Mouse (Mus musculus) hindbrain, embryonic 15.5 days (tissue): ENCODE measurements around the gene 4930524J08Rik. TPM values are rescaled to one million over a fixed set of nuclear protein-coding genes. Genes with fewer than 3 reads are reported as not detected.

Source experiments
- ATAC-seq: fragments of 200-750 bp; cut with Nextera tagmentation; 2 replicates; pipeline ENCODE4 v1.8.0; 2017; ENCODE audit warnings: low read depth, moderate number of reproducible peaks, moderate TSS enrichment; ENCODE audit not compliant: low FRiP score
- H3K27ac ChIP-seq: fragments of 300-500 bp; sonication (generic); replicated peaks from 2 replicates; pipeline ENCODE4 v1.5.1; 2015; ENCODE audit warnings: mild to moderate bottlenecking, inconsistent platforms
- H3K27me3 ChIP-seq: fragments of 300-500 bp; sonication (generic); 2 replicates; pipeline ENCODE4 v1.6.1; 2015; ENCODE audit warnings: control low read depth, inconsistent platforms
- H3K36me3 ChIP-seq: fragments of 300-500 bp; sonication (generic); 2 replicates; pipeline ENCODE4 v1.6.1; 2015; ENCODE audit warnings: control low read depth, inconsistent platforms
- H3K4me1 ChIP-seq: fragments of 300-500 bp; sonication (generic); replicated peaks from 2 replicates; pipeline ENCODE4 v1.6.1; 2015; ENCODE audit warnings: control low read depth, inconsistent platforms
- H3K4me2 ChIP-seq: fragments of 300-500 bp; sonication (generic); 2 replicates; pipeline ENCODE4 v1.6.1; 2015; ENCODE audit warnings: moderate library complexity, mild to moderate bottlenecking, inconsistent platforms
- H3K4me3 ChIP-seq: fragments of 300-500 bp; sonication (generic); 2 replicates; pipeline ENCODE4 v1.5.1; 2015; ENCODE audit warnings: mild to moderate bottlenecking, inconsistent platforms
- H3K9ac ChIP-seq: fragments of 300-500 bp; sonication (generic); 2 replicates; pipeline ENCODE4 v1.6.1; 2015; ENCODE audit warnings: inconsistent platforms
- H3K9me3 ChIP-seq: fragments of 300-500 bp; sonication (generic); 2 replicates; pipeline ENCODE4 v1.6.1; 2016; ENCODE audit warnings: control low read depth, inconsistent platforms
- WGBS: fragments of 180-500 bp; shearing (Covaris S2); methylation state at CpG from one replicate; pipeline ENCODE4 v1.1.7; 2015; 5-methylcytosine and 5-hydroxymethylcytosine counted together
- polyA plus RNA-seq: library from polyadenylated mRNA; unstranded; fragments of >200 nt; fragmentation: Nextera tagmentation; extraction: Ambion mirVana; gene quantifications from 2 replicates; pipeline ENCODE4 v1.2.1, GENCODE M21; 2015

The 4930524J08Rik gene
- 2.5 and 3.8 TPM in 2 replicates for polyA plus RNA-seq

GRCm38 (mm10) chr5:99978699-99979442 lies at the start of gene 4930524J08Rik, which contains the start of gene Hnrnpd:
Gene 4930524J08Rik, plus strand, starts transcription at chr5:99979061.
Gene Hnrnpd, minus strand, starts transcription at chr5:99978938.
- H3K9me3 ChIP-seq: no peaks in the 10 kb centered on the region
- no peaks in the 10 kb centered on the region for H3K27me3 ChIP-seq
- peak; percentile 98 for ATAC-seq
- H3K36me3 ChIP-seq: no peaks in the 10 kb centered on the region
- peak within 1 kb of the TSS; percentile 91 for H3K4me3 ChIP-seq
- peak within 1 kb of the TSS; percentile 97 for H3K27ac ChIP-seq
- under 1% methylated on average over 82 of the region's 97 CpGs for WGBS
- peak within 1 kb of the TSS; percentile 92 for H3K9ac ChIP-seq
- peak within 1 kb of the TSS; percentile 80 for H3K4me2 ChIP-seq
- H3K4me1 ChIP-seq: peaks cover 35% of the 10 kb centered on the region

- ATAC-seq: no peak
- no peaks in the 10 kb centered on the region for H3K27me3 ChIP-seq
- no peaks in the 10 kb centered on the region for H3K36me3 ChIP-seq
- no peak overlapping the region for H3K4me2 ChIP-seq
- no peaks in the 10 kb centered on the region for H3K4me1 ChIP-seq
- WGBS: 91% methylated on average over 6 of the region's 6 CpGs
- no peak overlapping the region for H3K9ac ChIP-seq
- H3K4me3 ChIP-seq: no peak overlapping the region
- no peaks in the 10 kb centered on the region for H3K9me3 ChIP-seq
- H3K27ac ChIP-seq: no peak overlapping the region
These were observed 47.0 kb upstream of the 4930524J08Rik start for GRCm38 (mm10) chr5:99931910-99932309.

GRCm38 (mm10) chr5:99939440-99939839 lies 39.4 kb upstream of the 4930524J08Rik start:
- no peaks in the 10 kb centered on the region for H3K27me3 ChIP-seq
- H3K36me3 ChIP-seq: no peaks in the 10 kb centered on the region
- H3K4me2 ChIP-seq: no peak overlapping the region
- no peaks in the 10 kb centered on the region for H3K4me1 ChIP-seq
- no peaks in the 10 kb centered on the region for H3K9me3 ChIP-seq
- no peak overlapping the region for H3K4me3 ChIP-seq
- no peak overlapping the region for H3K27ac ChIP-seq
- H3K9ac ChIP-seq: no peak overlapping the region
- peak; percentile 38; the same call in 1 of the 2 replicates for ATAC-seq
- WGBS: 68% methylated on average over 3 of the region's 3 CpGs

- H3K4me3 ChIP-seq: no peak overlapping the region
- no peak for ATAC-seq
- no peak overlapping the region for H3K27ac ChIP-seq
- no peaks in the 10 kb centered on the region for H3K4me1 ChIP-seq
- no peaks in the 10 kb centered on the region for H3K9me3 ChIP-seq
- H3K27me3 ChIP-seq: no peaks in the 10 kb centered on the region
- H3K36me3 ChIP-seq: peaks cover 3% of the 10 kb centered on the region; the same call in 1 of the 2 replicates
- H3K9ac ChIP-seq: no peak overlapping the region
- 79% methylated on average over 10 of the region's 10 CpGs for WGBS
- H3K4me2 ChIP-seq: no peak overlapping the region
These were observed 37.6 kb upstream of the 4930524J08Rik start for GRCm38 (mm10) chr5:99941273-99941672.

GRCm38 (mm10) chr5:99941776-99942502 lies 36.9 kb upstream of the 4930524J08Rik start:
- no peak for ATAC-seq
- Histone ChIP-seq H3K27me3 (no peaks in the 10 kb centered on the region), H3K27ac (no peak overlapping the region), H3K4me3 (no peak overlapping the region), H3K4me2 (no peak overlapping the region), H3K36me3 (peaks cover 3% of the 10 kb centered on the region; the same call in 1 of the 2 replicates), H3K9me3 (no peaks in the 10 kb centered on the region), H3K4me1 (no peaks in the 10 kb centered on the region), H3K9ac (no peak overlapping the region)
- 37% methylated on average over 10 of the region's 10 CpGs for WGBS

GRCm38 (mm10) chr5:99952513-99952912 lies 26.3 kb upstream of the 4930524J08Rik start:
- H3K27ac ChIP-seq: no peak overlapping the region
- no peaks in the 10 kb centered on the region for H3K9me3 ChIP-seq
- 78% methylated on average over 5 of the region's 5 CpGs for WGBS
- H3K4me2 ChIP-seq: no peak overlapping the region
- 0 out of 2 replicates have a peak, but pooled peaks have one; percentile 44 for ATAC-seq
- no peaks in the 10 kb centered on the region for H3K27me3 ChIP-seq
- no peak overlapping the region for H3K9ac ChIP-seq
- H3K4me1 ChIP-seq: no peaks in the 10 kb centered on the region
- peaks cover 3% of the 10 kb centered on the region for H3K36me3 ChIP-seq
- no peak overlapping the region for H3K4me3 ChIP-seq

- WGBS: 3% methylated on average over 1 of the region's 1 CpGs
- Histone ChIP-seq H3K9me3 (no peaks in the 10 kb centered on the region), H3K4me2 (no peak overlapping the region), H3K27ac (no peak overlapping the region), H3K9ac (no peak overlapping the region), H3K36me3 (peaks cover 10% of the 10 kb centered on the region), H3K27me3 (no peaks in the 10 kb centered on the region), H3K4me1 (no peaks in the 10 kb centered on the region), H3K4me3 (no peak overlapping the region)
- no peak for ATAC-seq
These were observed 25.0 kb upstream of the 4930524J08Rik start for GRCm38 (mm10) chr5:99953883-99954282.

GRCm38 (mm10) chr5:99958666-99959065 lies 20.2 kb upstream of the 4930524J08Rik start:
- H3K36me3 ChIP-seq: peaks cover 43% of the 10 kb centered on the region
- 94% methylated on average over 1 of the region's 1 CpGs for WGBS

GRCm38 (mm10) chr5:99959236-99959936 lies 19.5 kb upstream of the 4930524J08Rik start:
- WGBS: 69% methylated on average over 2 of the region's 2 CpGs
- H3K4me3 ChIP-seq: no peak overlapping the region
- H3K4me2 ChIP-seq: no peak overlapping the region
- no peaks in the 10 kb centered on the region for H3K27me3 ChIP-seq
- H3K9ac ChIP-seq: no peak overlapping the region
- no peaks in the 10 kb centered on the region for H3K4me1 ChIP-seq
- H3K9me3 ChIP-seq: no peaks in the 10 kb centered on the region
- H3K27ac ChIP-seq: no peak overlapping the region
- peaks cover 50% of the 10 kb centered on the region for H3K36me3 ChIP-seq
- no peak for ATAC-seq

More at GRCm38 (mm10) chr5:99958666-99959065, 20.2 kb upstream of the 4930524J08Rik start:
- Histone ChIP-seq H3K4me2 (no peak overlapping the region), H3K4me3 (no peak overlapping the region), H3K4me1 (no peaks in the 10 kb centered on the region), H3K9me3 (no peaks in the 10 kb centered on the region), H3K9ac (no peak overlapping the region), H3K27me3 (no peaks in the 10 kb centered on the region), H3K27ac (no peak overlapping the region)
- no peak for ATAC-seq

GRCm38 (mm10) chr5:99959960-99960359 lies 18.9 kb upstream of the 4930524J08Rik start:
- Histone ChIP-seq H3K9ac (no peak overlapping the region), H3K4me2 (no peak overlapping the region), H3K27me3 (no peaks in the 10 kb centered on the region), H3K4me3 (no peak overlapping the region), H3K27ac (no peak overlapping the region), H3K4me1 (no peaks in the 10 kb centered on the region), H3K9me3 (no peaks in the 10 kb centered on the region), H3K36me3 (peaks cover 54% of the 10 kb centered on the region)
- no peak for ATAC-seq
- WGBS: 82% methylated on average over 2 of the region's 2 CpGs

GRCm38 (mm10) chr5:99973941-99974340 lies 4.9 kb upstream of the 4930524J08Rik start:
- no peak for ATAC-seq

More at GRCm38 (mm10) chr5:99973941-99974340, 4.9 kb upstream of the 4930524J08Rik start:
- H3K27ac ChIP-seq: no peak overlapping the region
- 16% methylated on average over 2 of the region's 2 CpGs for WGBS
- 0 out of 2 replicates have a peak, but pooled peaks cover 6% of the 10 kb centered on the region for H3K36me3 ChIP-seq
- no peaks in the 10 kb centered on the region for H3K27me3 ChIP-seq
- peaks cover 36% of the 10 kb centered on the region for H3K4me1 ChIP-seq
- no peak overlapping the region for H3K9ac ChIP-seq
- no peak overlapping the region for H3K4me3 ChIP-seq
- H3K4me2 ChIP-seq: no peak overlapping the region
- H3K9me3 ChIP-seq: no peaks in the 10 kb centered on the region
